Mouse (Mus musculus): ENCODE results near the gene Rnf10. TPM values are rescaled to one million over a fixed set of nuclear protein-coding genes. Genes with fewer than 3 reads are reported as not detected.
A peak's percentile ranks its signal among the peaks of the same experiment; 100 is the strongest.

Rnf10 gene
- polyA plus RNA-seq, 1 experiment from 2014 or later = 184 TPM

DNA sequence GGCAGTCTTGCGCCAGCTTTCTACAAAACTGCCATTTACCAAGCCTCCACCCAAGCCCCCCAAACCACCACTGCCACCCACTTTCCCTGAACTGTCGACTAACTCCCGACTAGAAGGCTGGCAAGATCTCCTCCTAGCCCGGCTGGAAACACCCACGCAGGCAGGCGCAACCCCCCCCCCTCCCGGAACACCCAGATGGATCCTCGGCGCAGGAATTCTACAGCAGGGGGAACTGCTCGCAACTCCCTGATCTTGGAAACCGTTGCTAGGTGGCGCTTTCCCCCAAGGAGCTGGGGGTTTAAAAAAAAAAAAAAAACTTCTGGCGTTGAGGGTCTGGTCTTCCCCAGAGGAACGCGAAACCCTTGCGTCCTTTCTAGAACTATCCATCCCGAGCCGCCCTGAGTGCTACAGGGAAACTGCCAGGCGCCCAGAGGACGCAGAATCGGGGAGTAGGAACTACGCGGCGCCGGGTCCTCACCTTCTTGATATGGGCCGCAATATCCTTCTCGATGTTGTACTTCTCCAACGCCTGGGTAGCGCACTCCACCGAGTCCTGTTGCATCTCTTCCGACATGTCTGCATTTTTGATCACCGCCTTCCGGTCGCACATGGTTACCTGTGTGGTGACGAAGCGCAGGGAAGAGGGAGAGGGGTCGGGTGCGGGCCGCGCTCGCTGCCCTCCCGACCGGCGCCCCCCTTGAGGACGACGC is 27.5 kb upstream of the Rnf10 start:
- Histone ChIP-seq H3K36me3 (peaks cover 38% of the 10 kb centered on the region), H3K27ac (peak overlapping the region; percentile 96), H3K4me2 (replicated peaks) (peak overlapping the region; percentile 74), H3K9ac (peak overlapping the region; percentile 84), H3K4me1 (peaks cover 22% of the 10 kb centered on the region), H3K27me3 (no peaks in the 10 kb centered on the region), H3K9me3 (no peaks in the 10 kb centered on the region), H3K4me3 (peak overlapping the region; percentile 96)
- WGBS = under 1% methylated on average over 46 of the region's 46 CpGs
- no peak for ATAC-seq (ENCODE audit: insufficient number of reproducible peaks, insufficient read depth, low FRiP score, low TSS enrichment)

DNA sequence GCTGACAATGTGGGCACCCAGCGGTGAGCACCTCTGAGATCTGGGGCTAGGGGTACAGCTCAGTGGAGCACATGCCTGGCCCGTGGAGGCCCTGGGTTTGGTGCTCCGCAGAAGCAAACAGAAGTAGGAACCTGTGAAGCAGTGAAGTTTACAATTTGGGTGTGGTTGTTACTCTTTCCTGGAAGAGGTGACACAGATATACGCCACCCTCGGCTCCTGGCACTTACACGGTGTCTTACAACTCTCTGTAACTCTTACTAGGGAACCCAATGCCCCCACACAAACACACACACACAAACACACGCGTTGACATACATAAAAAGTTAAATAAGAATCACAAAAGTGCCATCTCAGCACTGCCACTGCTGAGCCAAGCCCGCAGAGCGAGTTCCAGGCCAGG is 23.6 kb upstream of the Rnf10 start:
- H3K4me3 ChIP-seq = no peak overlapping the region
- no peaks in the 10 kb centered on the region for H3K9me3 ChIP-seq
- H3K4me1 ChIP-seq = peaks cover 17% of the 10 kb centered on the region
- WGBS = 88% methylated on average over 10 of the region's 10 CpGs
- H3K9ac ChIP-seq = no peak overlapping the region
- H3K27ac ChIP-seq = no peak overlapping the region
- peaks cover 59% of the 10 kb centered on the region for H3K36me3 ChIP-seq
- H3K4me2 ChIP-seq (replicated peaks) = no peak overlapping the region
- no peak for ATAC-seq (ENCODE audit: insufficient number of reproducible peaks, insufficient read depth, low FRiP score, low TSS enrichment)
- H3K27me3 ChIP-seq = no peaks in the 10 kb centered on the region

DNA sequence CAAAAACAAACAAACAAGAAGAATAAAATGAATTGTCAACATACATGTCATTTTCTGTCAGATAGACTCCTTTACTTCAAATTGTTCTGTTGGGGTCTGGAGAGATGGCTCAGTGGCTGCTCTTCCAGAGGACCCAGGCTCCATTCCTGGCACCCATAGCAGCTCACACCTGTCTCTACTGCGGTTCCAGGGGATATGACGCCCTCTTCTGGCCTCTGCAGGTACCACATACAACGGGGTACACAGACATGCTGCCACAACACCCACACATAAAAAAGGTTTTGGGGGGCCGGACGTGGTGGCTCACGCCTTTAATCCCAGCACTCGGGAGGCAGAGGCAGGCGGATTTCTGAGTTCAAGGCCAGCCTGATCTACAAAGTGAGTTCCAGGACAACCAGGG is 21.5 kb upstream of the Rnf10 start:
- Histone ChIP-seq H3K36me3 (peaks cover 76% of the 10 kb centered on the region), H3K27me3 (no peaks in the 10 kb centered on the region), H3K4me2 (replicated peaks) (no peak overlapping the region), H3K4me3 (no peak overlapping the region), H3K27ac (no peak overlapping the region), H3K9ac (no peak overlapping the region), H3K9me3 (no peaks in the 10 kb centered on the region), H3K4me1 (peaks cover 12% of the 10 kb centered on the region)
- no peak for ATAC-seq (ENCODE audit: insufficient number of reproducible peaks, insufficient read depth, low FRiP score, low TSS enrichment)
- WGBS = 92% methylated on average over 8 of the region's 8 CpGs

DNA sequence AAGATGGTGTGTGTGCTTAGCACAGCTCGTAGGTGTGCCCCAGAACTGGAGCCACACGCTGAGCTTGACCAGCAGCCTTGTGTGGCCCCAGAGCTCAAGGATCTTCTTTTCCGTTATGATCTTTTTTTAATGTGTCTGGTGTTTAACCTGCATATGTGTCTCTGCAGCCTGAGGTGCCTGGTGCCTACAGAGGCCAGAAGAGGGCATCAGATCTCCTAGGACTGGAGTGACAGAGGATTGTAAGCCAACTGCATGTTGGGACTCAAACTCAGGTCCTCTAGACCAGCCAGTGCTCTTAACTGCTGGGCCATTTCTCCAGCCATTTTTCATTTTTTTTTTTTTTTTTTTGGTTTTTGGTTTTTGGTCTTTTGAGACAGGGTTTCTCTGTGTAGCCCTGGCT is 12.0 kb upstream of the Rnf10 start:
- Histone ChIP-seq H3K4me3 (no peak overlapping the region), H3K27me3 (no peaks in the 10 kb centered on the region), H3K9me3 (no peaks in the 10 kb centered on the region), H3K9ac (no peak overlapping the region), H3K4me1 (peaks cover 4% of the 10 kb centered on the region), H3K36me3 (peaks cover 45% of the 10 kb centered on the region), H3K4me2 (replicated peaks) (no peak overlapping the region), H3K27ac (no peak overlapping the region)
- ATAC-seq (ENCODE audit: insufficient number of reproducible peaks, insufficient read depth, low FRiP score, low TSS enrichment) = no peak
- WGBS = 87% methylated on average over 3 of the region's 3 CpGs

DNA sequence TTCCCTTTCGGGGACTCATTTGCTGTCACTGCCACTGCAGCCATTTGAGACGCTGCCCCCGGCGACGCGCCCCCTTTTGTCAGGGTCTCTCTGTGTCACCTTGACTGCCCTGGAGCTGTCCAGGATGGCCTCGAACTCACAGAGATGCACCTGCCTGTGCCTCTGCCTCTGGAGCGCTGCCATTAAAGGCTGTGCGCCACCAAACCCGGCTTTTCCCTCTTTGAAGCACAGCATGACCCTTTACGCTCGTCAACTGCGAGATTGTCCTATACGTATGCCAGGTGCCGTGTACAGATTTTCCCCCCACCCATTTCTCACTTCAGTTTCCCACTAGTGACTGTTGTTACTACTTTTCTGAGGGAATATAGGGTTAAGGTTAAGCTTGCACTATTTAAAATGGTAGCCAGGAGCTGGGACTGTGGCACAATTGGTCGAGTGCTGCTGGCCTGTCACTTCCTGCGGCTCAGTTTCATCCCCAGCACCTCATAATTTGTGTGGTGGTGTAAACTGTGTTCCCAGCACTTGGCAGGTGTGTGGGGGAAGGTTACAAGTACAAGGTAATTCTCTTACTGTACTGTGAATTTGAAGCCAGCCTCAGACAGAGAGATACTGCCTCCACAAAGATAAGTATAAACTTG is 7.5 kb upstream of the Rnf10 start:
- no peak for ATAC-seq (ENCODE audit: insufficient number of reproducible peaks, insufficient read depth, low FRiP score, low TSS enrichment)
- peak overlapping the region; percentile 78 for H3K4me2 ChIP-seq (replicated peaks)
- H3K36me3 ChIP-seq = peaks cover 20% of the 10 kb centered on the region
- no peaks in the 10 kb centered on the region for H3K27me3 ChIP-seq
- peak overlapping the region; percentile 83 for H3K4me3 ChIP-seq
- no peaks in the 10 kb centered on the region for H3K9me3 ChIP-seq
- peak overlapping the region; percentile 70 for H3K9ac ChIP-seq
- peaks cover 4% of the 10 kb centered on the region for H3K4me1 ChIP-seq
- WGBS = 8% methylated on average over 17 of the region's 17 CpGs
- 0 out of 2 replicates have a peak overlapping the region, but pooled peaks have one; percentile 12 for H3K27ac ChIP-seq

DNA sequence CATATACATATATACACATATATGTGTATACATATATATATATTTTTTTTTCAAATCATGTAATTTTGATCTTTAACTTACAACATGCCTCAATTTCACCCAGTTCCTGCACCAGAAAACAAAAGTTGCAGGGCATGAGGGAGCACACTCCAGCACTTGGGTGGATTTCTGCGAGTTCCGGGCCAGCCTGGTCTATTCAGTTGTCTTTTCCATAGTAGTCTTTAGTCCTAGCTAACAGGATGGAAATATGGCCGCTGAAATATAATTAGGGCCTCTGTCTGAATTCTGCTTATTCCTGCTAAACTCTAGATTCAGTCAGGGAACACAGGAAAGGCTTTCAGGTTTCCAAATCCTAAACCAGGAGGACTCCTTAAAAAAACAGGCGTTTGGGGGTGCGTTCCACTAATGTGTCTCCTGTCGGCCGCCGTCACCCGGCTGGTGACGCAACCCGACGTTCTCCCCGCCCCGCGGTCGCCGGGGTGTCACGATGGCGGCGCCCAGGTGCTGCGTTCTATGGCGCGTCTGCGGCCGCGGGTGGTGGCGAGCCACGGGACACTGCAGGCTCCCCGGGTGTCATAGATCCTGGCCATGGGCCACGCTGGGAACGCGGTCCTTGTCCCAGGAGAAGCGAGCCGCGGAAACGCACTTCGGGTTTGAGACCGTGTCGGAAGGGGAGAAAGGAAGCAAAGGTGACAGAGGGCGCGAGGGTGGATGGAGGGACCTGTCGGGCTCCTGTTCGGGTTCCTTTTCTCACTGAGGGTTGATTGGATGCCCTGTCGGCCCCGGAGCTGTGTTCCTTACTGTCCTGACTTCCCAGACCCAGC is 6.7 kb upstream of the Rnf10 start, which contains the start of gene Coq5:
TSS of gene Coq5 (plus strand) at position 441 of the 824 bp plus-strand sequence.
- ATAC-seq (ENCODE audit: insufficient number of reproducible peaks, insufficient read depth, low FRiP score, low TSS enrichment) = 0 out of 2 replicates have a peak, but pooled peaks have one; percentile 49
- peaks cover 4% of the 10 kb centered on the region for H3K4me1 ChIP-seq
- peak within 1 kb of the TSS; percentile 78 for H3K4me2 ChIP-seq (replicated peaks)
- 0 out of 2 replicates have a peak within 1 kb of the TSS, but pooled peaks have one; percentile 12 for H3K27ac ChIP-seq
- H3K27me3 ChIP-seq = no peaks in the 10 kb centered on the region
- H3K9me3 ChIP-seq = no peaks in the 10 kb centered on the region
- H3K9ac ChIP-seq = peak within 1 kb of the TSS; percentile 70
- peak within 1 kb of the TSS; percentile 83 for H3K4me3 ChIP-seq
- WGBS = 3% methylated on average over 45 of the region's 45 CpGs
- peaks cover 15% of the 10 kb centered on the region for H3K36me3 ChIP-seq

DNA sequence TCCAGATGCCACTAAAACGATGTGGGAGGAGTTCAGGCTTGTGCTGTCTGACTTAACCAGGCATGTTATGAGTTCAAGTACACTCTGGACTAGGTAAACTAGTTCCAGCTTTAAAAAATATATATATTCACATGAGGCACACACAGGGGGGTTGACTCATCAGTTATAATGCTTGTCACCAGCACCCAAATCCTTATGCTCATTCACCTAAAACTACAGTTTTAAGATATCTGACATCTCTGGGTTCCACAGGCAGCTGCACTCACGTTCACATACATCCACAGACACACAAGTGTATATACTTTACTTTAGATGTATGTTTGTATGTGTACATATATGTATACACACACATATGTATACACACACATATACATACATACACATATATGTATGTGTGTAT is 6.1 kb upstream of the Rnf10 start:
- WGBS = 58% methylated on average over 2 of the region's 2 CpGs
- Histone ChIP-seq H3K9me3 (no peaks in the 10 kb centered on the region), H3K27me3 (no peaks in the 10 kb centered on the region), H3K36me3 (peaks cover 8% of the 10 kb centered on the region; the same call in 1 of the 2 replicates), H3K4me3 (no peak overlapping the region), H3K4me1 (peaks cover 4% of the 10 kb centered on the region), H3K4me2 (replicated peaks) (no peak overlapping the region), H3K27ac (no peak overlapping the region), H3K9ac (no peak overlapping the region)
- no peak for ATAC-seq (ENCODE audit: insufficient number of reproducible peaks, insufficient read depth, low FRiP score, low TSS enrichment)

DNA sequence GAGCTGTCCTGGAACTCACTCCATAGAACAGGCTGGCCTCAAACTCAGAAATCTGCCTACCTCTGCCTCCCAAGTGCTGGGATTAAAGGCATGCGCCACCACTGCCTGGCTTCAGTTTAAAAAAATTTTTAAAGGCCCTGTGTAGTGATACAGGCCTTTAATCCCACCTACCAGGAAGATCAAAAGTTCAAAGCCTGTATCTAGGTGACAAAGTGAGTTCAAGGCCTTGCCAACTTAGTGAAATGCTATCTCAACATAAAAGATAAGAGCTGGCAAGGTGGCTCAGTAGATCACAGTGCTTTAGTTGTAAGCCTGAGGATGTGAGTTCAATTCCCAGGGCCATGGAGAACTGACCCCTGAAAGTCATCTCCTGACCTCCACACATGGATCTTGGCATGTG is 5.4 kb upstream of the Rnf10 start:
- WGBS = 79% methylated on average over 1 of the region's 1 CpGs
- Histone ChIP-seq H3K4me3 (no peak overlapping the region), H3K9me3 (no peaks in the 10 kb centered on the region), H3K4me2 (replicated peaks) (no peak overlapping the region), H3K36me3 (0 out of 2 replicates have a peak, but pooled peaks cover under 1% of the 10 kb centered on the region), H3K27ac (no peak overlapping the region), H3K4me1 (peaks cover 9% of the 10 kb centered on the region), H3K27me3 (no peaks in the 10 kb centered on the region), H3K9ac (no peak overlapping the region)
- ATAC-seq (ENCODE audit: insufficient number of reproducible peaks, insufficient read depth, low FRiP score, low TSS enrichment) = no peak

DNA sequence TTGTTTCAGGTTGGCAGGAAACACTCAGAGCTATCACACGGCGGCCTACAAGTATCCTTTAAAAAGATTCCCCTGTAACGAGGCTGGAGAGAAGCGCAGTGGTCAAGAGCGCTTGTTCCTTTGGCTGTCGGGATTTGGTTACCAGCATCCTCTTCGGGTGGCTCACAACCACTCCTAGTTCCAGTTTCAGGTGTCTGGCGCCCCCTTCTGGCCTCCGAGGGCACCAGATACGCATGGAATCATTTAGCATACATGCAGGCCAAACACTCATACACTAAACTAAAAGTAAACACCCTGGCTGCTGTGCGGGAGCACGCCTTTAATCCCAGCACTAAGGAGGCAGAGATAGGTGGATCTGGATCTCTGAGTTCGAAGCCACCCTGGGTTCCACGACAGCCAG is 3.3 kb upstream of the Rnf10 start:
- H3K27me3 ChIP-seq = no peaks in the 10 kb centered on the region
- H3K4me2 ChIP-seq (replicated peaks) = no peak overlapping the region
- no peaks in the 10 kb centered on the region for H3K36me3 ChIP-seq
- H3K9me3 ChIP-seq = no peaks in the 10 kb centered on the region
- no peak overlapping the region for H3K9ac ChIP-seq
- 0 out of 2 replicates have a peak overlapping the region, but pooled peaks have one; percentile 1 for H3K4me3 ChIP-seq
- ATAC-seq (ENCODE audit: insufficient number of reproducible peaks, insufficient read depth, low FRiP score, low TSS enrichment) = no peak
- WGBS = 31% methylated on average over 14 of the region's 14 CpGs
- no peak overlapping the region for H3K27ac ChIP-seq
- peaks cover 14% of the 10 kb centered on the region for H3K4me1 ChIP-seq

DNA sequence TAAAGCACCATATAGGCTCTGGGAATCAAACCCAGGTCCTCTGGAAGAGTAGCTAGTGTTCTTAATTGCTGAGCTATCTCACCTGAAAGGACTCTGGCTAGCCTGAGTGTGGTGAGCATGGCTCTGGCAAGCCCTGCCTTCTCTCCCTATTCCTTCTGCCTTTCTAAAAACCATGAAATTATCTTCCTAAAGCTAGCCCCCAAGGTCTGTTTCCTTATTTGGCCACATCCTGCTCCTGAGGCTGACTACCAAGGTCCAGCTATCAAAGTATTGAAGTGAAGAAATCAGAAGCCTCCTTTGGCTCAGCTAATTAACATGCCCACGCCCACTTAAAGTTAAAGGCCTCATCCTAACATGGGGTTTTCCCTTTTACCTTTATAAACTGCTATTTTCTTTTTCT is 2.1 kb upstream of the Rnf10 start:
- no peak overlapping the region for H3K4me3 ChIP-seq
- peaks cover 22% of the 10 kb centered on the region for H3K4me1 ChIP-seq
- WGBS = 83% methylated on average over 1 of the region's 1 CpGs
- no peak overlapping the region for H3K4me2 ChIP-seq (replicated peaks)
- no peak overlapping the region for H3K27ac ChIP-seq
- ATAC-seq (ENCODE audit: insufficient number of reproducible peaks, insufficient read depth, low FRiP score, low TSS enrichment) = no peak
- H3K9ac ChIP-seq = no peak overlapping the region
- no peaks in the 10 kb centered on the region for H3K36me3 ChIP-seq
- no peaks in the 10 kb centered on the region for H3K27me3 ChIP-seq
- no peaks in the 10 kb centered on the region for H3K9me3 ChIP-seq

DNA sequence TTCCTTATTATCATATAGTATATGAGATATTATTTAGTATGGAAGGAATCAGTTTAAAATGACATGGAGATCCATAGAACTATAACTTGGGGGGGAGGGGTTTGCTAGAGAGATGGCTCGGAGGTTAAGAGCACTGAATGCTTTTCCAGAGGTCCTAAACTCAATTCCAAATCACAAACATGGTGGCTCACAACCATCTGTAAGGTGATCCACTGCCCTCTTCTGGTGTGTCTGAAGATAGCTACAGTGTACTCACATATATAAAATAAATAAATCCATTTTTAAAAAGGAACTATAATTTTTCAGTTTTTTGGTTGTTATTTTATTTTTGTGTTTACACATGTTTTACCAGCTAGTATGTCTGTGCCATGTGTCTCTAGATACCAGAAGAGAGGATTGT is 1.7 kb upstream of the Rnf10 start:
- no peak overlapping the region for H3K4me3 ChIP-seq
- H3K36me3 ChIP-seq = peaks cover 3% of the 10 kb centered on the region; the same call in 1 of the 2 replicates
- ATAC-seq (ENCODE audit: insufficient number of reproducible peaks, insufficient read depth, low FRiP score, low TSS enrichment) = no peak
- WGBS = 69% methylated on average over 1 of the region's 1 CpGs
- H3K27me3 ChIP-seq = no peaks in the 10 kb centered on the region
- H3K4me2 ChIP-seq (replicated peaks) = no peak overlapping the region
- no peaks in the 10 kb centered on the region for H3K9me3 ChIP-seq
- H3K27ac ChIP-seq = no peak overlapping the region
- no peak overlapping the region for H3K9ac ChIP-seq
- peaks cover 26% of the 10 kb centered on the region for H3K4me1 ChIP-seq

All from embryonic facial prominence, embryonic 12.5 days (tissue).